Mouse (Mus musculus) CD4-positive, CD25-positive, alpha-beta regulatory T cell, adult 4 months (primary cell): ENCODE results near the gene AC131692.1. TPM values are rescaled to one million over a fixed set of nuclear protein-coding genes. Genes with fewer than 3 reads are reported as not detected.
"Not testable (repeated sequence)": the region's sequence is repeated elsewhere in the genome, so short reads cannot be mapped to it uniquely, and the experiment has no call there.

Source experiments
- ATAC-seq: one replicate; pipeline ENCODE4 v1.8.0; 2017
- polyA plus RNA-seq, 2 experiments: library from polyadenylated mRNA; unstranded; fragments of 100-300 nt; shearing (Covaris generic); gene quantifications; one replicate each; pipeline ENCODE4 v1.2.1; 2017

Gene AC131692.1
- polyA plus RNA-seq, 2 experiments from 2014 or later, result not detected

- peak; percentile 35 for ATAC-seq
These were observed 24.5 kb downstream of the AC131692.1 start for GRCm38 (mm10) chr19:6118677-6119185.

GRCm38 (mm10) chr19:6121761-6122160 lies 27.5 kb downstream of the AC131692.1 start:
- no peak for ATAC-seq

GRCm38 (mm10) chr19:6123330-6123729 lies 29.1 kb downstream of the AC131692.1 start:
- ATAC-seq, result no peak

DNA sequence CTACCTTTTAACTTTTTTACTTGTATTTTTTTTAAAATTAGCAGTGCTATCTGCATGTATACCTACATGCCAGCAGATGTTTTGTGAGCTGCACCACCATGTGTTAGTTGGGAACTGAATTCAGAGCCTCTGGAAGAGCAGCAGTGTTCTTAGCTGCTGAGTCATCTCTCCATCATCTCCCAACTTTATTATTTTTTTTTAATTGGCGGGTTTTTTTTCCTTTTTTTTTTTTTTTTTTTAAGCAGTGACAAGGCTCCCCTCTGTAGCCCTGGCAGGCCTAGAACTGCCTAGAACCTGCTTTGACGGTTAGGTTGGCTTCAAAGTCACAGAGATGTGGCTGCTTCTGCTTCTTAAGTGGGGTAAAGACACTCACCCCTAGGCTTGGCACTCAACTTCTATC lies 30.7 kb downstream of the AC131692.1 start:
- no peak for ATAC-seq

GRCm38 (mm10) chr19:6126289-6126688 lies 32.1 kb downstream of the AC131692.1 start:
- ATAC-seq, result no peak

DNA sequence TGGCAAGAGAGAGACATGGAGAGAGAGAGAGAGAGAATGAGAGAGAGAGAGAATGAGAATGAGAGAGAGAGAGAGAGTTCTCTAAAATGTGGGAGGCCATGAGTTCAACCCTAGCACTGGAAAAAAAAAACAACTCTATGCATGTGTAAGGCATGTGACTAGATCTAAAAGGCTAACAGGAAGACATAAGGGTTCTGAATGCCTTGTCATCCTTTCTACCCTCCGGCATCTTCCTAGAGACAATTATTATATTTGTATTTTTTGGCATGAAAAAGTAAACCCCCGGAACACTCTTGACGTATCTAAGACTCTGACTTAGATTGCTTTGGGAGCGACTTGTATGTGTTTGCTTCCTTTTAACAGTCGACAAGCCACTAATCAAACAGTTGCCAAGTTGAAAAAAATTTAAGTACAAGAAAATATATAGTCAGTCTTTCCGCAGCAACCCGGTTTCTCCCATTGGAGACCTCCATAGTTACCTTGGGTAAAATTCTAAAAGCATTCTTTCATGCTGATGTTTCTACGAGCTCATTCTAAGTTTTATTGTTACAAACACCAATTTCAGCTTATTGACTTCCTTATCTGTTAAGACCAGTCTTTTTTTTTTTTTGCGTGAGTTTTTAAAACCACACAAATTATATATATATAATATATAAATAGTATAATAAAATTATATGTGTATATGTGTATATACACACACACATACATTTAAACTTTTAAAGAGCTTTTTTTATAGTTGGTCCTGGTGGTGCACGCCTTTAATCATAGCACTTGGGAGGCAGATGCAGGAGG lies 32.8 kb downstream of the AC131692.1 start:
- ATAC-seq, result no peak

DNA sequence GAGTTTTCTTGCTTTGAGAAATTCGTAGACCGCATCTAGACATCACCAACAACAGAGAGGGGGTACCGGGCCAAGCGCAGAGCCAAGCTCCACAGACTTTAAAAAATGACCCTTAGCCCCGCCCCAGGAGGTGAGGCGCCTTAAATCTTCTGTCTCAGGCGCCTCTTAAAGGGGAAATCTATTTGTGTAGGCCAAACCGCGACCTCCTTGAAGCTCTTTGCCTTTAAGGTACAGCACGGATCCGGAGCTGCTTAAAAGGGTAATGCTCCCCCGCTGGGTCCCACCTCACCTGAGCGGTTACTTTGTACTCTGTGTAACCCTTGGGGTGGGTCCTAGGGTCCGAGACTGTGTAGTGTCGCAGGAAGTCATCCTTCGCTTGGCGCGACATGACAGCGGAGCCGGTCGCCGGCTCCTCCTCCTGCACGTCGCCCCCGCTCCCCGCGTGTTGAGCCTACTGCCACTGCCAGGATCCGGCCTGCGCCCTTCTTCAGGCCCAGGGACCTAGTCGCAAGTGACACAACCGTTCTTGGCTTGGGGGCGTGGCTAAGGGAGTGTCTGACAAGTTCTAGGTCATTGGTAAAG lies 33.6 kb downstream of the AC131692.1 start, which contains the start of gene Snx15:
Gene Snx15, minus strand, starts transcription at position 545 of the 582 bp plus-strand sequence.
- ATAC-seq, result peak; percentile 94

DNA sequence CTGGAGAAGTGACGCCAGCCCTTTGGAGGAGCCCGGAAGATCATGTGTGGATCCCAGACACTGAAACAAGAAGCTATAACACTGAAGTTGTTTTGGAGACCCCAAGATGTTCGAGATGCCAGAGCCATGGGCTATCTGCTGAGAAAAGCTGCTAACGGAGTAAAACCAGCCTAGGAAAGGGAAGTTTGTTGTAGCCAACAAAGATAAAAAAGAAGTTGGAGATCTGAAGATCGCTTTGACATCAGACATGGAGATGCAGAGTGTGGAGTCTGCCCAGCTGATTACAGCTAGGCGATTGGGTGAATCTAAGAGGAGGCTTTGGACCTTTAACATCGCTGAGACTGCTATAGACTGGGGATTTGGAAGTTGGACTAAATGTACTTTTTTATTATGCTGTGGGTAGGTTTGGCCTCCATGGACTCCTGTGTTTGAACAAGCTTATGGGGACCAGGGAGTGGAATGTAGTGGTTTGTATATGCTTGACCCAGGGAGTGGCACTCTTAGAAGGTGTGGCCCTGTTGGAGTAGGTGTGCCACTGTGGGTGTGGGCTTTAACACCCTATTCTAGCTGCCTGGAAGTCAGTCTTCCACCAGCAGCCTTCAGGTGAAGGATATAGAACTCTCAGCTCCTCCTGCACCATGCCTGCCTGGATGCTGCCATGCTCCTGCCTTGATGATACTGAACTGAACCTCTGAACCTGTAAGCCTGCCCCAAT lies 36.4 kb downstream of the AC131692.1 start:
- not testable (repeated sequence) for ATAC-seq

DNA sequence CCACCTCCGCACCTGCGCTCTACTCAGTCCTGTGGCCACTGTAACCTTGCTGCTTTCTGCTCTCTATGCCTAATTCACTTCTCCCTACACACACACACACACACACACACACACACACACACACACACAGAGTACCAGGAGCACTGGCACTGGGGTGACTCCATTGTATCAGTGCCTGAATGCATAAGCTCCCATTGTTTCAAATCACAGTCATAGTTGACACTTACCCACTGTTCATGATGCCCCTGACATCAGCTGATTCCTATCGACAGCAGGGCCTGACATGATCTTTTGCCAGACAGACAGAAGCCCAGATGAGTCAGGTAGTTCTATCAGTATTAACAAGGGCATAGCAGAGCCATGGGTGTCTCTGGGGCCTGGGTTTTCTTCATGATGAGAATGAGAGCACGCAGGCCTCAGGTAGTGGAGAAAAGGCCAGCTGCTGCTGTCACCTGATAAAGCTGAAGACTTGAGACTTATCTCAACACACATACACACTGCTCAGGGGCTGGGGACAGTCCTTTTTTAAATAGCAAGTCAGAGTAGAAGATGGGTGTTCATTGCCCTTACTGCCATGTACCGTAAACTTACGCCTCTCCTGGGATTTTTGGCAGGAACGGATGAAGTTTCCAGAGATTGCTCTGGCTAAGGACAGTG lies 38.1 kb downstream of the AC131692.1 start:
- no peak for ATAC-seq

DNA sequence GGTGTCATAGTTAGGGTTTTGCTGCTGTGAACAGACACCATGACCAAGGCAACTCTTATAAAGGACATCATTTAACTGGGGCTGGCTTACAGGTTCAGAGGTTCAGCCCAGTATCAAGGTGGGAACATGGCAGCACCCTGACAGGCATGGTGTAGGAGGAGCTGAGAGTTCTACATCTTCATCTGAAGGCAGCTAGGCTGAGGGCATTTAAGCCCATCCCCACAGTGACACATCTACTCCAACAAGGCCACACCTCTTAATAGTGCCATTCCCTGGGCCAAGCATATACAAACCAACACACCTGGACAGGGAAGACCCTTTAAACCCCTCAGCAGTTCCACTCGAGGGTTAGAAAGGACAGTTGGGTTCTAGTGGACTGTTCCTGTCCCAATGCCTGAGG lies 39.0 kb downstream of the AC131692.1 start:
- not testable (repeated sequence) for ATAC-seq

DNA sequence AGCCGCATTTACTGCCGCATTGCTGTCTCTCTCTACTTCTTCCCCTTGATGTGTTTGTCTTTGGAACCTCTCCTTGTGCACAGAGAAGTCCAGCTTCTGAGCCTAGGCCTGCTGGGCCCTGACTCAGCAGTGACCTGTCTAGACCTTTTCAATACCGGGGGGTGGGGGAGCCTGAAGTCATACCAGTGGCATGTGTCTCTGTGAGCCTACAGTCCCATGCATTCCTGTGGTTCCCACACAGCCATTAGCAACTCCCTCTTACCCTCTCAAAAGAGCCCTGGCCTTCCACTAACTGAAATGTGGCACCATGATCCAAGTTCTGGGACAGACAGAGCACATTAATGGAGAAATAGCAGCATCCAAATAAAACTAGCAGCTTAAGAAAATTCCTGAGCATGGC lies 42.2 kb downstream of the AC131692.1 start:
- no peak for ATAC-seq

GRCm38 (mm10) chr19:6139701-6140100 lies 45.5 kb downstream of the AC131692.1 start:
- ATAC-seq, result no peak

- ATAC-seq, result peak; percentile 17
These were observed 46.1 kb downstream of the AC131692.1 start for GRCm38 (mm10) chr19:6140374-6140677.

DNA sequence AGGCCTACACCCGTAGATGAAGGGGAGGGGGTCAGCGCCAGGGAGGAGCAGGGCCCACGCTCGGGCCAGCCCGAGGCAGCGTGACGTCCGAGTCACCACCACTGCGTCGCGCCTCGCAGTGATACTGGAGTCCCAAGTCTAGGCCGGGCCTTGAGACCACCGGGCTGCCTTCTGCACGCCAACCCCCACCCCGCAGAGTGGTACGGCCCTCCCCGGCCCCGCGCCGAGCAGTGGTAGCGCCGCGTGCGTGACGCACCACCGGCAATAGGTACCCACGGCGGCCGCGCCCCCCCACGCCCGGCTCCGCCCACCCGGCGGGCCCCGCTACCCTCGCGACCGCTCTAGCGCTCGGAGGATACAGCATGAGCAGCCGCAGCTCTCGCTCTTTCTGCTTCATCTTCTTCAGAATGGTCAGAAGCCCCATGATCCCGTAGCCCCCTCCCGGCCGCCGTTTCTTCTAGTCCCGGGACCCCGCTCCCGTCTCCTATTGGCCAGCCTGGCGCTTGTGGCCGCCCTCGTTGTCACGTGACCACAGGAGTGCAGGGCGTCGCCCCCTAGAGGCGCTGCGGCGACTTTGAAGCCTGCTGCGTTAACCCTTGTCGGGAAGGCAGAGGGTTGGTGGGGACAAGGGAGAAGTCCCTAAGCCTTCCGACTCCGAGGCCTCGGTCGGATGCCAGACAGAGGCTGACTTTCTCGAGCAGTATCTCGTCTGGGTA lies 46.6 kb downstream of the AC131692.1 start, which contains the start of gene Batf2:
Gene Batf2, plus strand, starts transcription at position 306 of the 716 bp plus-strand sequence.
- ATAC-seq, result peak; percentile 86

GRCm38 (mm10) chr19:6141394-6141749 lies 47.2 kb downstream of the AC131692.1 start, which contains the start of gene Arl2:
Gene Arl2, minus strand, starts transcription at chr19:6141548.
- peak; percentile 68 for ATAC-seq

- ATAC-seq, result no peak
These were observed 50.6 kb downstream of the AC131692.1 start for GRCm38 (mm10) chr19:6144842-6145241.

Other genes starting within 250 kb of the AC131692.1 start
- gene Frmd8, start 219.1 kb upstream of the AC131692.1 start, polyA plus RNA-seq, result 10 to 100 TPM; 62.6 to 85.3 TPM
- 10 to 100 TPM; 51.6 to 73.7 TPM for gene Slc25a45, start 216.6 kb upstream of the AC131692.1 start, polyA plus RNA-seq
- gene Tigd3, start 200.3 kb upstream of the AC131692.1 start, polyA plus RNA-seq, result under 1 TPM; 0.51 to 0.84 TPM
- 100 to 1,000 TPM; 214 to 296 TPM for gene Dpf2, start 181.4 kb upstream of the AC131692.1 start, polyA plus RNA-seq
- under 1 TPM in 1 of 2 experiments, not detected in 1; 0.34 TPM for gene Cdc42ep2, start 169.6 kb upstream of the AC131692.1 start, polyA plus RNA-seq
- gene Pola2, start 130.2 kb upstream of the AC131692.1 start, polyA plus RNA-seq, result 10 to 100 TPM; 13.8 to 15.8 TPM
- gene Slc22a20, start 108.3 kb upstream of the AC131692.1 start, polyA plus RNA-seq, result not detected
- gene Capn1, start 78.5 kb upstream of the AC131692.1 start, polyA plus RNA-seq, result 10 to 100 TPM; 40.2 to 45.3 TPM
- 10 to 100 TPM; 13.4 to 17.1 TPM for gene Syvn1, start 47.8 kb upstream of the AC131692.1 start, polyA plus RNA-seq
- gene Mrpl49, start 36.6 kb upstream of the AC131692.1 start, polyA plus RNA-seq, result 10 to 100 TPM; 33.9 to 37.5 TPM
- 1,000 to 10,000 TPM; 2,365 to 3,114 TPM for gene Fau, start 36.6 kb upstream of the AC131692.1 start, polyA plus RNA-seq
- 1 to 10 TPM; 5.7 to 6.7 TPM for gene Znhit2, start 33.2 kb upstream of the AC131692.1 start, polyA plus RNA-seq
- 1 to 10 TPM; 5.5 to 7.1 TPM for gene Tm7sf2, start 26.0 kb upstream of the AC131692.1 start, polyA plus RNA-seq
- 10 to 100 TPM; 27.9 to 39.0 TPM for gene Vps51, start 17.2 kb upstream of the AC131692.1 start, polyA plus RNA-seq
- gene Tmem262, start 14.4 kb upstream of the AC131692.1 start, polyA plus RNA-seq, result not detected
- gene Gm28374, start 12.2 kb upstream of the AC131692.1 start, polyA plus RNA-seq, result not detected
- gene Zfpl1, start 9.5 kb upstream of the AC131692.1 start, polyA plus RNA-seq, result 10 to 100 TPM; 36.7 to 51.4 TPM
- 1 to 10 TPM; 3.5 to 5.5 TPM for gene Cdca5, start 9.4 kb upstream of the AC131692.1 start, polyA plus RNA-seq
- gene Naaladl1, start 11.4 kb downstream of the AC131692.1 start, polyA plus RNA-seq, result under 1 TPM in 1 of 2 experiments, not detected in 1; 0.17 TPM
- 1 to 10 TPM in 1 of 2 experiments, under 1 TPM in 1; 0.43 to 2.2 TPM for gene Sac3d1, start 24.2 kb downstream of the AC131692.1 start, polyA plus RNA-seq
- 10 to 100 TPM; 20.9 to 26.5 TPM for gene Snx15, start 33.9 kb downstream of the AC131692.1 start, polyA plus RNA-seq
- gene Batf2, start 46.6 kb downstream of the AC131692.1 start, polyA plus RNA-seq, result not detected
- gene Arl2, start 47.1 kb downstream of the AC131692.1 start, polyA plus RNA-seq, result 10 to 100 TPM; 17.1 to 31.5 TPM
- gene Majin, start 90.0 kb downstream of the AC131692.1 start, polyA plus RNA-seq, result under 1 TPM in 1 of 2 experiments, not detected in 1; 0.90 TPM
- not detected for gene Gpha2, start 132.0 kb downstream of the AC131692.1 start, polyA plus RNA-seq
- 1 to 10 TPM; 1.2 to 1.6 TPM for gene Ppp2r5b, start 141.5 kb downstream of the AC131692.1 start, polyA plus RNA-seq
- gene Atg2a, start 147.2 kb downstream of the AC131692.1 start, polyA plus RNA-seq, result 10 to 100 TPM; 10.4 to 14.7 TPM
- 10 to 100 TPM in 1 of 2 experiments, 1 to 10 TPM in 1; 6.4 to 22.8 TPM for gene Ehd1, start 182.3 kb downstream of the AC131692.1 start, polyA plus RNA-seq
- gene Cdc42bpg, start 212.0 kb downstream of the AC131692.1 start, polyA plus RNA-seq, result under 1 TPM; 0.07 to 0.13 TPM
- gene Men1, start 240.6 kb downstream of the AC131692.1 start, polyA plus RNA-seq, result 10 to 100 TPM; 16.9 to 32.1 TPM
- 100 to 1,000 TPM in 1 of 2 experiments, 10 to 100 TPM in 1; 77.5 to 135 TPM for gene Map4k2, start 246.7 kb downstream of the AC131692.1 start, polyA plus RNA-seq